Mouse (Mus musculus) intestine, embryonic 16.5 days (tissue): ENCODE measurements around the gene Orm3. TPM values are rescaled to one million over a fixed set of nuclear protein-coding genes. Genes with fewer than 3 reads are reported as not detected.

ENCODE experiments used
- ATAC-seq: fragments of 200-750 bp; cut with Nextera tagmentation; 2 replicates; pipeline ENCODE4 v1.8.0; 2017; ENCODE audit warnings: moderate TSS enrichment, moderate library complexity
- H3K27ac ChIP-seq: fragments of 300-500 bp; sonication (generic); 2 replicates; pipeline ENCODE4 v1.5.1; 2014; ENCODE audit warnings: mild to moderate bottlenecking, low read length
- H3K27me3 ChIP-seq: fragments of 300-500 bp; sonication (generic); replicated peaks from 2 replicates; pipeline ENCODE4 v1.6.1; 2014; ENCODE audit warnings: low read length, control low read depth, mixed read lengths; ENCODE audit not compliant: control insufficient read depth, insufficient read depth
- H3K36me3 ChIP-seq: fragments of 300-500 bp; sonication (generic); 2 replicates; pipeline ENCODE4 v1.6.1; 2014; ENCODE audit warnings: low read length, control low read depth; ENCODE audit not compliant: control insufficient read depth, insufficient read depth
- H3K4me1 ChIP-seq: fragments of 300-500 bp; sonication (generic); 2 replicates; pipeline ENCODE4 v1.6.1; 2014; ENCODE audit warnings: low read length, control low read depth, mixed read lengths; ENCODE audit not compliant: control insufficient read depth, insufficient read depth
- H3K4me2 ChIP-seq: fragments of 300-500 bp; sonication (generic); 2 replicates; pipeline ENCODE4 v1.6.1; 2014; ENCODE audit warnings: low read depth, low read length, control low read depth
- H3K4me3 ChIP-seq: fragments of 300-500 bp; sonication (generic); 2 replicates; pipeline ENCODE4 v1.5.1; 2014; ENCODE audit warnings: mild to moderate bottlenecking, low read length
- H3K9ac ChIP-seq: fragments of 300-500 bp; sonication (generic); 2 replicates; pipeline ENCODE4 v1.6.1; 2014; ENCODE audit warnings: low read depth, low read length
- H3K9me3 ChIP-seq: fragments of 300-500 bp; sonication (generic); 2 replicates; pipeline ENCODE4 v1.6.1; 2016; ENCODE audit warnings: low read length, control low read depth; ENCODE audit not compliant: control insufficient read depth
- WGBS: fragments of 180-500 bp; shearing (Covaris S2); extraction: QIAGEN DNeasy Blood & Tissue Kit; methylation state at CpG from one replicate; pipeline ENCODE4 v1.1.7; 2014; 5-methylcytosine and 5-hydroxymethylcytosine counted together
- polyA plus RNA-seq: library from polyadenylated mRNA; unstranded; fragments of >200 nt; fragmentation: Nextera tagmentation; extraction: Ambion mirVana; gene quantifications from 2 replicates; pipeline ENCODE4 v1.2.1, GENCODE M21; 2015

Orm3 gene
- polyA plus RNA-seq, 1 experiment from 2014 or later, result not detected

GRCm38 (mm10) chr4:63356981-63357570, 1.1 kb downstream of the Orm3 start:
- Histone ChIP-seq H3K36me3 (no peaks in the 10 kb centered on the region), H3K4me2 (no peak overlapping the region), H3K4me1 (no peaks in the 10 kb centered on the region), H3K9ac (no peak overlapping the region), H3K4me3 (no peak overlapping the region), H3K27me3 (no peaks in the 10 kb centered on the region), H3K27ac (no peak overlapping the region), H3K9me3 (no peaks in the 10 kb centered on the region)
- no peak for ATAC-seq
- 52% methylated on average over 2 of the region's 2 CpGs for WGBS

- H3K9ac ChIP-seq, result no peak overlapping the region
- no peaks in the 10 kb centered on the region for H3K9me3 ChIP-seq
- H3K27me3 ChIP-seq, result no peaks in the 10 kb centered on the region
- no peak overlapping the region for H3K4me2 ChIP-seq
- no peak overlapping the region for H3K4me3 ChIP-seq
- ATAC-seq, result no peak
- H3K36me3 ChIP-seq, result no peaks in the 10 kb centered on the region
- H3K4me1 ChIP-seq, result no peaks in the 10 kb centered on the region
- no peak overlapping the region for H3K27ac ChIP-seq
- 78% methylated on average over 6 of the region's 6 CpGs for WGBS
Observed at GRCm38 (mm10) chr4:63359861-63360260, 3.9 kb downstream of the Orm3 start.

- no peaks in the 10 kb centered on the region for H3K9me3 ChIP-seq
- whole genome bisulfite sequencing, result 91% methylated on average over 5 of the region's 5 CpGs
- no peaks in the 10 kb centered on the region for H3K27me3 ChIP-seq
- H3K4me2 ChIP-seq, result no peak within 1 kb of the TSS
- no peak within 1 kb of the TSS for H3K9ac ChIP-seq
- no peaks in the 10 kb centered on the region for H3K36me3 ChIP-seq
- H3K27ac ChIP-seq, result no peak within 1 kb of the TSS
- no peak within 1 kb of the TSS for H3K4me3 ChIP-seq
- ATAC-seq, result no peak
- H3K4me1 ChIP-seq, result no peaks in the 10 kb centered on the region
Observed at GRCm38 (mm10) chr4:63362150-63362549, 6.2 kb downstream of the Orm3 start, which contains the start of gene Orm2. Gene Orm2 (plus strand): TSS chr4:63362449.

GRCm38 (mm10) chr4:63368577-63368976, 12.6 kb downstream of the Orm3 start:
- no peaks in the 10 kb centered on the region for H3K4me1 ChIP-seq
- WGBS, result 21% methylated on average over 4 of the region's 4 CpGs
- no peaks in the 10 kb centered on the region for H3K9me3 ChIP-seq
- ATAC-seq, result peak; percentile 62; the same call in 1 of the 2 replicates
- no peak overlapping the region for H3K4me2 ChIP-seq
- H3K36me3 ChIP-seq, result peaks cover 13% of the 10 kb centered on the region; the same call in 1 of the 2 replicates
- no peak overlapping the region for H3K27ac ChIP-seq
- H3K27me3 ChIP-seq, result no peaks in the 10 kb centered on the region
- no peak overlapping the region for H3K9ac ChIP-seq
- H3K4me3 ChIP-seq, result no peak overlapping the region

- Histone ChIP-seq H3K4me2 (no peak overlapping the region), H3K27ac (no peak overlapping the region), H3K4me1 (no peaks in the 10 kb centered on the region), H3K9ac (no peak overlapping the region), H3K27me3 (no peaks in the 10 kb centered on the region), H3K4me3 (no peak overlapping the region), H3K9me3 (no peaks in the 10 kb centered on the region), H3K36me3 (peaks cover 13% of the 10 kb centered on the region; the same call in 1 of the 2 replicates)
- no peak for ATAC-seq
- 59% methylated on average over 7 of the region's 7 CpGs for WGBS
Observed at GRCm38 (mm10) chr4:63370897-63371296, 14.9 kb downstream of the Orm3 start.

GRCm38 (mm10) chr4:63371890-63372289, 15.9 kb downstream of the Orm3 start:
- H3K4me1 ChIP-seq, result no peaks in the 10 kb centered on the region
- no peaks in the 10 kb centered on the region for H3K9me3 ChIP-seq
- peaks cover 13% of the 10 kb centered on the region; the same call in 1 of the 2 replicates for H3K36me3 ChIP-seq
- H3K9ac ChIP-seq, result no peak overlapping the region
- H3K27ac ChIP-seq, result no peak overlapping the region
- H3K4me3 ChIP-seq, result no peak overlapping the region
- H3K27me3 ChIP-seq, result no peaks in the 10 kb centered on the region
- H3K4me2 ChIP-seq, result no peak overlapping the region
- WGBS, result 53% methylated on average over 3 of the region's 3 CpGs
- ATAC-seq, result no peak

GRCm38 (mm10) chr4:63373404-63373803, 17.4 kb downstream of the Orm3 start:
- 91% methylated on average over 8 of the region's 8 CpGs for WGBS
- Histone ChIP-seq H3K27me3 (no peaks in the 10 kb centered on the region), H3K9ac (no peak overlapping the region), H3K27ac (no peak overlapping the region), H3K9me3 (no peaks in the 10 kb centered on the region), H3K4me2 (no peak overlapping the region), H3K4me3 (no peak overlapping the region), H3K4me1 (no peaks in the 10 kb centered on the region), H3K36me3 (peaks cover 8% of the 10 kb centered on the region; the same call in 1 of the 2 replicates)
- no peak for ATAC-seq

GRCm38 (mm10) chr4:63374331-63374730, 18.4 kb downstream of the Orm3 start:
- H3K4me2 ChIP-seq, result no peak overlapping the region
- no peak overlapping the region for H3K27ac ChIP-seq
- H3K4me3 ChIP-seq, result no peak overlapping the region
- WGBS, result 72% methylated on average over 12 of the region's 12 CpGs
- H3K9ac ChIP-seq, result no peak overlapping the region
- no peaks in the 10 kb centered on the region for H3K9me3 ChIP-seq
- H3K4me1 ChIP-seq, result no peaks in the 10 kb centered on the region
- ATAC-seq, result peak; percentile 59
- no peaks in the 10 kb centered on the region for H3K27me3 ChIP-seq
- peaks cover 7% of the 10 kb centered on the region; the same call in 1 of the 2 replicates for H3K36me3 ChIP-seq

GRCm38 (mm10) chr4:63375367-63375766, 19.4 kb downstream of the Orm3 start:
- H3K9ac ChIP-seq, result no peak overlapping the region
- no peak overlapping the region for H3K4me3 ChIP-seq
- ATAC-seq, result no peak
- 88% methylated on average over 1 of the region's 1 CpGs for WGBS
- H3K27ac ChIP-seq, result no peak overlapping the region
- H3K4me2 ChIP-seq, result no peak overlapping the region
- H3K27me3 ChIP-seq, result no peaks in the 10 kb centered on the region
- H3K4me1 ChIP-seq, result no peaks in the 10 kb centered on the region
- H3K9me3 ChIP-seq, result no peaks in the 10 kb centered on the region
- H3K36me3 ChIP-seq, result peaks cover 9% of the 10 kb centered on the region

- 72% methylated on average over 7 of the region's 7 CpGs for WGBS
- no peaks in the 10 kb centered on the region for H3K27me3 ChIP-seq
- H3K36me3 ChIP-seq, result peaks cover 6% of the 10 kb centered on the region
- H3K9ac ChIP-seq, result no peak overlapping the region
- H3K27ac ChIP-seq, result no peak overlapping the region
- no peak for ATAC-seq
- no peaks in the 10 kb centered on the region for H3K4me1 ChIP-seq
- no peaks in the 10 kb centered on the region for H3K9me3 ChIP-seq
- no peak overlapping the region for H3K4me3 ChIP-seq
- no peak overlapping the region for H3K4me2 ChIP-seq
Observed at GRCm38 (mm10) chr4:63377483-63377882, 21.5 kb downstream of the Orm3 start.
